8 mouse cellular contexts compared by ENCODE assay signal in genomic region chr7:45122561-45123185, GRCm38 (mm10). TPM values are rescaled to one million over a fixed set of nuclear protein-coding genes. Genes with fewer than 3 reads are reported as not detected.
DNase-seq lines count a peak whose midpoint lies in the region; ATAC-seq and TF ChIP-seq lines count a peak whose summit lies in the region.

No protein-coding gene starts in this region.

- H3K4me2 ChIP-seq in kidney, embryonic 16.5 days (replicated peaks; ENCODE audit: low read depth, low read length) = peak overlapping the region; percentile 73
- H3K4me2 ChIP-seq in embryonic facial prominence, embryonic 11.5 days (ENCODE audit: low read depth, low read length) = peak overlapping the region; percentile 63
- H3K4me2 ChIP-seq in hindbrain, embryonic 16.5 days (ENCODE audit: low read length) = peak overlapping the region; percentile 76
- peak overlapping the region; percentile 88 for H3K4me2 ChIP-seq in midbrain, postnatal 0 days (ENCODE audit: low read depth, low read length, poor library complexity, severe bottlenecking)

- H3K27me3 ChIP-seq in kidney, embryonic 16.5 days (ENCODE audit: insufficient read depth, low read length) = no peaks in the 10 kb centered on the region
- H3K27me3 ChIP-seq in embryonic facial prominence, embryonic 11.5 days (ENCODE audit: control insufficient read depth, insufficient read depth, low read length) = no peaks in the 10 kb centered on the region
- no peaks in the 10 kb centered on the region for H3K27me3 ChIP-seq in hindbrain, embryonic 16.5 days (replicated peaks; ENCODE audit: control insufficient read depth, insufficient read depth, low read length)
- H3K27me3 ChIP-seq in midbrain, postnatal 0 days (ENCODE audit: insufficient read depth, low read length) = no peaks in the 10 kb centered on the region

- no peaks in the 10 kb centered on the region for H3K9me3 ChIP-seq in kidney, embryonic 16.5 days (ENCODE audit: low read length)
- H3K9me3 ChIP-seq in embryonic facial prominence, embryonic 11.5 days (replicated peaks; ENCODE audit: control insufficient read depth, low read length) = no peaks in the 10 kb centered on the region
- H3K9me3 ChIP-seq in hindbrain, embryonic 16.5 days (ENCODE audit: control insufficient read depth, low read length) = no peaks in the 10 kb centered on the region
- H3K9me3 ChIP-seq in midbrain, postnatal 0 days (ENCODE audit: low read length) = no peaks in the 10 kb centered on the region

- H3K4me1 ChIP-seq in kidney, embryonic 16.5 days (ENCODE audit: insufficient read depth, low read length) = peaks cover 50% of the 10 kb centered on the region
- peaks cover 3% of the 10 kb centered on the region for H3K4me1 ChIP-seq in embryonic facial prominence, embryonic 11.5 days (ENCODE audit: control insufficient read depth, insufficient read depth, low read length)
- peaks cover 30% of the 10 kb centered on the region for H3K4me1 ChIP-seq in hindbrain, embryonic 16.5 days (ENCODE audit: control insufficient read depth, insufficient read depth, low read depth, low read length)
- peaks cover 6% of the 10 kb centered on the region for H3K4me1 ChIP-seq in midbrain, postnatal 0 days (ENCODE audit: insufficient read depth, low read length)

- peak overlapping the region; percentile 98 for H3K4me3 ChIP-seq in kidney, embryonic 16.5 days (ENCODE audit: low read length)
- peak overlapping the region; percentile 65 for H3K4me3 ChIP-seq in embryonic facial prominence, embryonic 11.5 days (ENCODE audit: low read depth, low read length)
- peak overlapping the region; percentile 83 for H3K4me3 ChIP-seq in hindbrain, embryonic 16.5 days (ENCODE audit: low read length)
- H3K4me3 ChIP-seq in midbrain, postnatal 0 days (ENCODE audit: low read depth, low read length) = peak overlapping the region; percentile 84; the same call in 1 of the 2 replicates

- no peak overlapping the region for H3K27ac ChIP-seq in kidney, embryonic 16.5 days (ENCODE audit: low read length)
- no peak overlapping the region for H3K27ac ChIP-seq in embryonic facial prominence, embryonic 11.5 days (replicated peaks; ENCODE audit: low read depth, low read length)
- no peak overlapping the region for H3K27ac ChIP-seq in hindbrain, embryonic 16.5 days (ENCODE audit: low read depth, low read length)
- no peak overlapping the region for H3K27ac ChIP-seq in midbrain, postnatal 0 days (ENCODE audit: low read depth, low read length)

- peaks cover 78% of the 10 kb centered on the region for H3K36me3 ChIP-seq in kidney, embryonic 16.5 days (ENCODE audit: insufficient read depth, low read length)
- H3K36me3 ChIP-seq in embryonic facial prominence, embryonic 11.5 days (replicated peaks; ENCODE audit: control insufficient read depth, insufficient read depth, low read depth, low read length) = peaks cover 27% of the 10 kb centered on the region
- H3K36me3 ChIP-seq in hindbrain, embryonic 16.5 days (ENCODE audit: control insufficient read depth, insufficient read depth, low read length) = peaks cover 54% of the 10 kb centered on the region
- H3K36me3 ChIP-seq in midbrain, postnatal 0 days (ENCODE audit: insufficient read depth, low read length) = peaks cover 50% of the 10 kb centered on the region

- WGBS in kidney, embryonic 16.5 days = 81% methylated on average over 15 of the region's 15 CpGs
- 85% methylated on average over 15 of the region's 15 CpGs for WGBS in embryonic facial prominence, embryonic 11.5 days
- 85% methylated on average over 15 of the region's 15 CpGs for WGBS in hindbrain, embryonic 16.5 days
- 86% methylated on average over 15 of the region's 15 CpGs for WGBS in midbrain, postnatal 0 days

- ATAC-seq in kidney, embryonic 16.5 days (ENCODE audit: low FRiP score, low TSS enrichment) = no peak
- ATAC-seq in embryonic facial prominence, embryonic 11.5 days (replicated peaks; ENCODE audit: insufficient number of reproducible peaks, low FRiP score, low TSS enrichment, low read depth) = no peak
- ATAC-seq in hindbrain, embryonic 16.5 days = no peak
- ATAC-seq in midbrain, postnatal 0 days (ENCODE audit: low FRiP score) = no peak

- H3K9ac ChIP-seq in kidney, embryonic 16.5 days (replicated peaks; ENCODE audit: low read length) = peak overlapping the region; percentile 100
- H3K9ac ChIP-seq in embryonic facial prominence, embryonic 11.5 days (replicated peaks; ENCODE audit: low read length) = peak overlapping the region; percentile 89
- peak overlapping the region; percentile 91 for H3K9ac ChIP-seq in hindbrain, embryonic 16.5 days (ENCODE audit: low read depth, low read length)
- H3K9ac ChIP-seq in midbrain, postnatal 0 days (replicated peaks; ENCODE audit: low read length, poor library complexity, severe bottlenecking) = peak overlapping the region; percentile 99

- no peak for DNase-seq in kidney, postnatal 36 days
- DNase-seq in embryonic facial prominence, embryonic 11.5 days (ENCODE audit: low spot score) = no peak
- no peak for DNase-seq in midbrain, postnatal 0 days (ENCODE audit: low spot score)
- DNase-seq in spleen, adult 12 weeks (ENCODE audit: low spot score) = no peak
- no peak for DNase-seq in retina, embryonic 14.5 days (ENCODE audit: low spot score)
- DNase-seq in cerebellum, postnatal 4 days (ENCODE audit: low spot score in 2 of 2) = no peak

- TF ChIP-seq CTCF in midbrain, postnatal 0 days (IDR thresholded peaks at IDR 0.05) = no peak

RNA-seq across cellular contexts. Expression of gene Rps11, which starts 1.6 kb away (rescaled TPM):
- polyA plus RNA-seq in kidney, embryonic 16.5 days (2015; fragmentation: Nextera tagmentation; extraction: Ambion mirVana) = 1,363 and 1,408 TPM in 2 replicates
- 1,561 and 1,602 TPM in 2 replicates for polyA plus RNA-seq in embryonic facial prominence, embryonic 11.5 days (2014; fragmentation: Nextera tagmentation; extraction: Ambion mirVana)
- polyA plus RNA-seq in hindbrain, embryonic 16.5 days (2015; fragmentation: Nextera tagmentation; extraction: Ambion mirVana) = 698 and 709 TPM in 2 replicates
- total RNA-seq in midbrain, postnatal 0 days (2014; rRNA removed) = 1,069 and 1,136 TPM in 2 replicates
- 671 and 697 TPM in 2 replicates for polyA plus RNA-seq in midbrain, postnatal 0 days (2015; fragmentation: Nextera tagmentation; extraction: Ambion mirVana)

RNA-seq across cellular contexts. Expression of gene Rpl13a, which starts 5.9 kb away (rescaled TPM):
- 1,083 and 1,117 TPM in 2 replicates for polyA plus RNA-seq in kidney, embryonic 16.5 days (2015; fragmentation: Nextera tagmentation; extraction: Ambion mirVana)
- 1,418 and 1,436 TPM in 2 replicates for polyA plus RNA-seq in embryonic facial prominence, embryonic 11.5 days (2014; fragmentation: Nextera tagmentation; extraction: Ambion mirVana)
- polyA plus RNA-seq in hindbrain, embryonic 16.5 days (2015; fragmentation: Nextera tagmentation; extraction: Ambion mirVana) = 587 and 622 TPM in 2 replicates
- total RNA-seq in midbrain, postnatal 0 days (2014; rRNA removed) = 1,048 and 1,621 TPM in 2 replicates
- polyA plus RNA-seq in midbrain, postnatal 0 days (2015; fragmentation: Nextera tagmentation; extraction: Ambion mirVana) = 667 and 701 TPM in 2 replicates

RNA-seq across cellular contexts. Expression of gene Gm45713, which starts 13.4 kb away (rescaled TPM):
- 0.18 TPM in 1 of 2 replicates, not detected in the other for polyA plus RNA-seq in kidney, embryonic 16.5 days (2015; fragmentation: Nextera tagmentation; extraction: Ambion mirVana)
- 0.20 TPM in 1 of 2 replicates, not detected in the other for polyA plus RNA-seq in embryonic facial prominence, embryonic 11.5 days (2014; fragmentation: Nextera tagmentation; extraction: Ambion mirVana)
- polyA plus RNA-seq in hindbrain, embryonic 16.5 days (2015; fragmentation: Nextera tagmentation; extraction: Ambion mirVana) = 0.16 and 0.37 TPM in 2 replicates
- 2.0 TPM in 1 of 2 replicates, not detected in the other for total RNA-seq in midbrain, postnatal 0 days (2014; rRNA removed)
- 0.39 TPM in 1 of 2 replicates, not detected in the other for polyA plus RNA-seq in midbrain, postnatal 0 days (2015; fragmentation: Nextera tagmentation; extraction: Ambion mirVana)

RNA-seq across cellular contexts. Expression of gene Flt3l, which starts 13.6 kb away (rescaled TPM):
- polyA plus RNA-seq in kidney, embryonic 16.5 days (2015; fragmentation: Nextera tagmentation; extraction: Ambion mirVana) = 0.95 and 1.9 TPM in 2 replicates
- 0.52 and 0.67 TPM in 2 replicates for polyA plus RNA-seq in embryonic facial prominence, embryonic 11.5 days (2014; fragmentation: Nextera tagmentation; extraction: Ambion mirVana)
- 2.0 and 2.8 TPM in 2 replicates for polyA plus RNA-seq in hindbrain, embryonic 16.5 days (2015; fragmentation: Nextera tagmentation; extraction: Ambion mirVana)
- 3.4 and 7.8 TPM in 2 replicates for total RNA-seq in midbrain, postnatal 0 days (2014; rRNA removed)
- 1.3 and 1.7 TPM in 2 replicates for polyA plus RNA-seq in midbrain, postnatal 0 days (2015; fragmentation: Nextera tagmentation; extraction: Ambion mirVana)

RNA-seq across cellular contexts. Expression of gene Fcgrt, which starts 19.0 kb away (rescaled TPM):
- polyA plus RNA-seq in kidney, embryonic 16.5 days (2015; fragmentation: Nextera tagmentation; extraction: Ambion mirVana) = 93.7 and 114 TPM in 2 replicates
- 12.6 TPM in 2 replicates for polyA plus RNA-seq in embryonic facial prominence, embryonic 11.5 days (2014; fragmentation: Nextera tagmentation; extraction: Ambion mirVana)
- polyA plus RNA-seq in hindbrain, embryonic 16.5 days (2015; fragmentation: Nextera tagmentation; extraction: Ambion mirVana) = 34.1 and 40.2 TPM in 2 replicates
- total RNA-seq in midbrain, postnatal 0 days (2014; rRNA removed) = 27.2 and 30.5 TPM in 2 replicates
- 36.4 and 44.5 TPM in 2 replicates for polyA plus RNA-seq in midbrain, postnatal 0 days (2015; fragmentation: Nextera tagmentation; extraction: Ambion mirVana)
